In the genomic region with DNA sequence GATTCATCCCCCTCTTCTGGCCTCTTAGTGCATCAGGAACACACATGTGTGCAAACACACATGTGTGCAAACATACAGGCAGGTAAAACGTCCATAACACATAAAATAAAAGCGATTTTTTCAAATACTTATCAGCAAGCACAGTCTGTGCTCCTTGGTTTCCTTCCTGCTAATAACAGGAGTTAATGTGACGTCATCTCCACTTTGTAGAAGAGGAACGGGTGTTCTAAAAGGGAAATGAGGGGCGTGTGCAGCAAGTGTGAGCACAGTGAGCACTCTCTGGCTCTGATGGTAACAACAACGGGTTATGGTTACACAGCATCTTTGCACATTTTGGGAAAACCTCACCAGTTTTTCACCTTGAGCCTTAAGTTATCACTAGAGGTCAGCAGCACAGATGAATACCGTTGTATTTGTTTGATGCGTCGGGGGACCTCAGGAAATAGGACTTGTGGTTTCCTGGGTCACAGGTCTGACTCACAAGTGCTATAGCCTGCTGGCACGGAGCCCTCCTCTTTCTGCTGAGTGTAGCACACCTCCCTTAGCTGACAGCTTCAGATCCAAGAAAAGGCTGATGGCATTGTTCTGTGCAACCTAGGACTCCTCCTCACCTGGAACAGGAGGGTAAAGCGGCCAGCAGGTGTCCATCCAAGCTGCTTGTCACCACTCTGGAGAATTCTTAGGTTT, we compare ENCODE assay signal across 8 mouse cellular contexts. TPM values are rescaled to one million over a fixed set of nuclear protein-coding genes. Genes with fewer than 3 reads are reported as not detected.
DNase-seq lines count a peak whose midpoint lies in the region; ATAC-seq lines count a peak whose summit lies in the region.
"Had no signal": no experiment of that assay in that cellular context is flagged by ENCODE, and none has a peak within 500 bp of the region (broad histone marks: within the 10 kb centered on the region; RNA-seq: fewer than 3 reads in every experiment).

No protein-coding gene starts in this region.

- no peaks in the 10 kb centered on the region for H3K9me3 ChIP-seq in heart, embryonic 14.5 days (ENCODE audit: control insufficient read depth, low read length)

- peaks cover 15 to 23% of the 10 kb centered on the region in 2 experiments for H3K4me1 ChIP-seq in heart, embryonic 14.5 days (ENCODE audit: control insufficient read depth in 2 of 2, insufficient read depth in 2 of 2, low read length in 2 of 2)

- no peak overlapping the region for H3K9ac ChIP-seq in heart, embryonic 14.5 days (ENCODE audit: low read length)

- peak overlapping the region; percentile 19 for H3K4me2 ChIP-seq in heart, embryonic 14.5 days (ENCODE audit: low read length)

- no peak overlapping the region for H3K4me3 ChIP-seq in heart, embryonic 14.5 days (ENCODE audit: control insufficient read depth in 1 of 2, insufficient read depth in 1 of 2, low read depth in 1 of 2, low read length in 2 of 2)

- peak; percentile 96 for DNase-seq in 416B (ENCODE audit: low read depth)
- peak; percentile 26 for DNase-seq in lung, postnatal 25 days (ENCODE audit: low spot score)
- no peak for DNase-seq in frontal cortex, adult 2 months (ENCODE audit: extremely low spot score in 1 of 2, low spot score in 1 of 2)
- no peak for DNase-seq in layer of hippocampus, adult 11-12 months (ENCODE audit: low spot score)
- DNase-seq in ovary, postnatal 36 days (ENCODE audit: low spot score) = no peak

- H3K27me3 ChIP-seq in heart, embryonic 14.5 days (ENCODE audit: control insufficient read depth, insufficient read depth, low read length) = no peaks in the 10 kb centered on the region

- ATAC-seq in CD4-positive, CD25-positive, alpha-beta regulatory T cell, adult 4 months = peak; percentile 79
- ATAC-seq in heart, embryonic 14.5 days (ENCODE audit: insufficient number of reproducible peaks, insufficient read depth, low FRiP score, low read depth) = peak; percentile 37; the same call in 1 of the 2 replicates
- ATAC-seq: forebrain, embryonic 16.5 days had no signal

- WGBS in heart, embryonic 14.5 days = 43% methylated on average over 11 of the region's 11 CpGs

- H3K36me3 ChIP-seq in heart, embryonic 14.5 days (ENCODE audit: control insufficient read depth, insufficient read depth, low read length) = no peaks in the 10 kb centered on the region

- peak overlapping the region in 1 of 2 experiments; percentile 10; a peak in 2 of 4 replicates for H3K27ac ChIP-seq in heart, embryonic 14.5 days (replicated peaks in 1 of 2; ENCODE audit: control insufficient read depth in 1 of 2, insufficient read depth in 1 of 2, low read depth in 2 of 2, low read length in 2 of 2)

RNA-seq across cellular contexts. Expression of a gene that starts 5.6 kb away (rescaled TPM):
- polyA plus RNA-seq in CD4-positive, CD25-positive, alpha-beta regulatory T cell, adult 4 months (2017; shearing (Covaris generic)) = not detected
- 1.2 and 1.5 TPM in 2 replicates for polyA plus RNA-seq in heart, embryonic 14.5 days (2014; fragmentation: Nextera tagmentation; extraction: Ambion mirVana)
- 12.7 and 14.3 TPM in 2 replicates for polyA plus RNA-seq in frontal cortex, adult 2 months (2012; rRNA removed)

Comparison
In these comparisons a context has a peak if more than half of its experiments do, and no peak if none do; other contexts are left out.
1. DNase-seq: peak in 416B (single experiment) and lung, postnatal 25 days (single experiment); none in frontal cortex, adult 2 months (0 of 2), layer of hippocampus, adult 11-12 months (single experiment) and ovary, postnatal 36 days (single experiment).